Mouse (Mus musculus) olfactory bulb, adult 2 months (tissue): ENCODE results near the gene Ilf2. TPM values are rescaled to one million over a fixed set of nuclear protein-coding genes. Genes with fewer than 3 reads are reported as not detected.

Experiments
- H3K27ac ChIP-seq: fragments of 200-500 bp; 2 replicates; pipeline ENCODE4 v1.5.1; 2012; ENCODE audit warnings: low read depth, low read length; ENCODE audit not compliant: insufficient read depth
- H3K4me1 ChIP-seq: fragments of 200-500 bp; 2 replicates; pipeline ENCODE4 v1.6.1; 2012; ENCODE audit warnings: low read length; ENCODE audit not compliant: control insufficient read depth, insufficient read depth
- H3K4me3 ChIP-seq: fragments of 200-500 bp; 2 replicates; pipeline ENCODE4 v1.5.1; 2012; ENCODE audit warnings: mild to moderate bottlenecking, low read depth, low read length, moderate library complexity; ENCODE audit not compliant: insufficient read depth
- CTCF ChIP-seq: fragments of 200-500 bp; IDR thresholded peaks from 2 replicates; pipeline ENCODE4 v1.5.1; 2012; ENCODE audit warnings: low read depth, mild to moderate bottlenecking, low read length, moderate library complexity; ENCODE audit not compliant: insufficient read depth
- POLR2A ChIP-seq: fragments of 200-500 bp; IDR thresholded peaks from 2 replicates; pipeline ENCODE4 v1.6.1; 2012; ENCODE audit warnings: mild to moderate bottlenecking, low read depth, low read length, moderate library complexity; ENCODE audit not compliant: insufficient read depth
- WGBS: fragments of 180-500 bp; shearing (Covaris S2); methylation state at CpG from one replicate; pipeline ENCODE4 v1.1.7; 2018; 5-methylcytosine and 5-hydroxymethylcytosine counted together
- polyA plus RNA-seq: library from polyadenylated mRNA; stranded (reverse); fragments of >200 nt; gene quantifications from 2 replicates; pipeline ENCODE4 v1.2.4, GENCODE M21; 2012; ENCODE audit warnings: low replicate concordance; ENCODE audit not compliant: missing spikeins, insufficient read depth, insufficient read length

The Ilf2 gene
- polyA plus RNA-seq, 1 experiment: not detected

- Histone ChIP-seq H3K4me3 (no peak overlapping the region), H3K27ac (no peak overlapping the region), H3K4me1 (peaks cover 2% of the 10 kb centered on the region; the same call in 1 of the 2 replicates)
- 15% methylated on average over 3 of the region's 3 CpGs for WGBS
- TF ChIP-seq CTCF: no peak
- no peak for TF ChIP-seq POLR2A
Observed at GRCm38 (mm10) chr3:90472213-90472612, 3.7 kb upstream of the Ilf2 start.

GRCm38 (mm10) chr3:90475151-90475830 lies 635 bp upstream of the Ilf2 start:
- no peak overlapping the region for H3K4me3 ChIP-seq
- no peak for TF ChIP-seq POLR2A
- TF ChIP-seq CTCF: no peak
- peaks cover 2% of the 10 kb centered on the region; the same call in 1 of the 2 replicates for H3K4me1 ChIP-seq
- no peak overlapping the region for H3K27ac ChIP-seq
- WGBS: 32% methylated on average over 16 of the region's 16 CpGs

GRCm38 (mm10) chr3:90486998-90487397 lies 11.1 kb downstream of the Ilf2 start:
- 75% methylated on average over 5 of the region's 5 CpGs for WGBS
- TF ChIP-seq CTCF (no peak), POLR2A (no peak)
- Histone ChIP-seq H3K27ac (no peak overlapping the region), H3K4me3 (no peak overlapping the region), H3K4me1 (no peaks in the 10 kb centered on the region)

- TF ChIP-seq POLR2A (no peak), CTCF (no peak)
- no peaks in the 10 kb centered on the region for H3K4me1 ChIP-seq
Observed at GRCm38 (mm10) chr3:90488576-90488975, 12.7 kb downstream of the Ilf2 start.

GRCm38 (mm10) chr3:90490696-90491256 lies 14.8 kb downstream of the Ilf2 start, which contains the start of gene Snapin:
TSS of gene Snapin (minus strand) at chr3:90491033.
- peak; percentile 89 for TF ChIP-seq CTCF
- TF ChIP-seq POLR2A: peak; percentile 89
- peak within 1 kb of the TSS; percentile 90 for H3K4me3 ChIP-seq
- under 1% methylated on average over 37 of the region's 37 CpGs for WGBS
- H3K4me1 ChIP-seq: no peaks in the 10 kb centered on the region
- peak within 1 kb of the TSS; percentile 81 for H3K27ac ChIP-seq

More at GRCm38 (mm10) chr3:90488576-90488975, 12.7 kb downstream of the Ilf2 start:
- Histone ChIP-seq H3K4me3 (no peak overlapping the region), H3K27ac (no peak overlapping the region)
- WGBS: 91% methylated on average over 6 of the region's 6 CpGs

GRCm38 (mm10) chr3:90491350-90491749 lies 15.4 kb downstream of the Ilf2 start:
- 37% methylated on average over 2 of the region's 2 CpGs for WGBS
- no peak overlapping the region for H3K27ac ChIP-seq
- H3K4me3 ChIP-seq: no peak overlapping the region
- H3K4me1 ChIP-seq: no peaks in the 10 kb centered on the region
- no peak for TF ChIP-seq CTCF
- no peak for TF ChIP-seq POLR2A

GRCm38 (mm10) chr3:90493831-90494540 lies 18.1 kb downstream of the Ilf2 start:
- WGBS: 57% methylated on average over 4 of the region's 4 CpGs
- no peak overlapping the region for H3K27ac ChIP-seq
- H3K4me1 ChIP-seq: no peaks in the 10 kb centered on the region
- no peak for TF ChIP-seq CTCF
- no peak for TF ChIP-seq POLR2A
- H3K4me3 ChIP-seq: no peak overlapping the region

- Histone ChIP-seq H3K27ac (no peak overlapping the region), H3K4me1 (no peaks in the 10 kb centered on the region), H3K4me3 (no peak overlapping the region)
- TF ChIP-seq POLR2A: no peak
- TF ChIP-seq CTCF: no peak
- 86% methylated on average over 7 of the region's 7 CpGs for WGBS
Observed at GRCm38 (mm10) chr3:90495850-90496525, 20.1 kb downstream of the Ilf2 start.
